Mouse (Mus musculus) stomach, postnatal 0 days (tissue): ENCODE measurements around the gene 4921517D22Rik. TPM values are rescaled to one million over a fixed set of nuclear protein-coding genes. Genes with fewer than 3 reads are reported as not detected.
"Not testable (repeated sequence)": the region's sequence is repeated elsewhere in the genome, so short reads cannot be mapped to it uniquely, and the experiment has no call there.

Source experiments
- ATAC-seq: fragments of 200-750 bp; cut with Nextera tagmentation; 2 replicates; pipeline ENCODE4 v1.8.0; 2017; ENCODE audit not compliant: low FRiP score, low TSS enrichment
- DNase-seq: peaks from one replicate; pipeline ENCODE4 v3.0.0-alpha.2; 2016; ENCODE audit warnings: low spot score
- H3K27ac ChIP-seq: fragments of 300-500 bp; sonication (generic); replicated peaks from 2 replicates; pipeline ENCODE4 v1.5.1; 2014; ENCODE audit warnings: mild to moderate bottlenecking, control low read depth
- H3K27me3 ChIP-seq: fragments of 300-500 bp; sonication (generic); 2 replicates; pipeline ENCODE4 v1.6.1; 2014; ENCODE audit warnings: low read length; ENCODE audit not compliant: control insufficient read depth, insufficient read depth
- H3K36me3 ChIP-seq: fragments of 300-500 bp; sonication (generic); 2 replicates; pipeline ENCODE4 v1.6.1; 2014; ENCODE audit warnings: low read length, mixed read lengths; ENCODE audit not compliant: control insufficient read depth, insufficient read depth
- H3K4me1 ChIP-seq: fragments of 300-500 bp; sonication (generic); replicated peaks from 2 replicates; pipeline ENCODE4 v1.6.1; 2014; ENCODE audit warnings: antibody characterized with exemption; ENCODE audit not compliant: control insufficient read depth, insufficient read depth
- H3K4me2 ChIP-seq: fragments of 300-500 bp; sonication (generic); replicated peaks from 2 replicates; pipeline ENCODE4 v1.6.1; 2014; ENCODE audit warnings: low read depth, mild to moderate bottlenecking, control low read depth, moderate library complexity
- H3K4me3 ChIP-seq: fragments of 300-500 bp; sonication (generic); 2 replicates; pipeline ENCODE4 v1.5.1; 2014; ENCODE audit warnings: low read depth, low read length, control low read depth
- H3K9ac ChIP-seq: fragments of 300-500 bp; sonication (generic); 2 replicates; pipeline ENCODE4 v1.6.1; 2014; ENCODE audit warnings: mild to moderate bottlenecking, low read length, control low read depth, mixed read lengths
- H3K9me3 ChIP-seq: fragments of 300-500 bp; sonication (generic); 2 replicates; pipeline ENCODE4 v1.6.1; 2016; ENCODE audit warnings: low read length; ENCODE audit not compliant: control insufficient read depth
- CTCF ChIP-seq: IDR thresholded peaks from 2 replicates; pipeline ENCODE4 v1.5.1; 2016; ENCODE audit warnings: antibody characterized with exemption, low read depth, mild to moderate bottlenecking, moderate library complexity
- EP300 ChIP-seq: optimal IDR thresholded peaks from 2 replicates; pipeline ENCODE3; 2016; ENCODE audit warnings: antibody characterized with exemption
- WGBS: fragments of 180-500 bp; shearing (Covaris S2); extraction: QIAGEN DNeasy Blood & Tissue Kit; methylation state at CpG from one replicate; pipeline ENCODE4 v1.1.7; 2014; 5-methylcytosine and 5-hydroxymethylcytosine counted together
- polyA plus RNA-seq: library from polyadenylated mRNA; unstranded; fragments of >200 nt; fragmentation: Nextera tagmentation; extraction: Ambion mirVana; gene quantifications from 2 replicates; pipeline ENCODE4 v1.2.1, GENCODE M21; 2015

The 4921517D22Rik gene
- polyA plus RNA-seq, 1 experiment from 2014 or later, result not detected

- Histone ChIP-seq H3K27ac (no peak overlapping the region), H3K4me1 (no peaks in the 10 kb centered on the region), H3K4me2 (no peak overlapping the region), H3K9me3 (no peaks in the 10 kb centered on the region), H3K27me3 (no peaks in the 10 kb centered on the region), H3K9ac (no peak overlapping the region), H3K4me3 (no peak overlapping the region), H3K36me3 (no peaks in the 10 kb centered on the region)
- TF ChIP-seq EP300, result no peak
- TF ChIP-seq CTCF, result no peak
- WGBS, result 37% methylated on average over 3 of the region's 3 CpGs
- DNase-seq, result no peak
- no peak for ATAC-seq
Observed at GRCm38 (mm10) chr13:59713710-59714109, 19.8 kb upstream of the 4921517D22Rik start.

GRCm38 (mm10) chr13:59711984-59712383 lies 18.1 kb upstream of the 4921517D22Rik start, which contains the start of gene Spata31d1b:
TSS of gene Spata31d1b (plus strand) at chr13:59712284.
- not testable (repeated sequence) for H3K4me2 ChIP-seq, H3K36me3 ChIP-seq, H3K9me3 ChIP-seq, H3K4me3 ChIP-seq, ATAC-seq, H3K9ac ChIP-seq, H3K27me3 ChIP-seq, DNase-seq, H3K27ac ChIP-seq, H3K4me1 ChIP-seq
- 55% methylated on average over 3 of the region's 3 CpGs for WGBS

- DNase-seq (no peak), ATAC-seq (0 out of 2 replicates have a peak, but pooled peaks have one; percentile 10)
- TF ChIP-seq EP300 (no peak), CTCF (no peak)
- no peaks in the 10 kb centered on the region for H3K9me3 ChIP-seq
- no peaks in the 10 kb centered on the region for H3K4me1 ChIP-seq
- H3K9ac ChIP-seq, result no peak within 1 kb of the TSS
- no peak within 1 kb of the TSS for H3K4me3 ChIP-seq
- 88% methylated on average over 15 of the region's 15 CpGs for WGBS
- H3K36me3 ChIP-seq, result no peaks in the 10 kb centered on the region
- H3K27ac ChIP-seq, result no peak within 1 kb of the TSS
- H3K27me3 ChIP-seq, result no peaks in the 10 kb centered on the region
- no peak within 1 kb of the TSS for H3K4me2 ChIP-seq
Observed at GRCm38 (mm10) chr13:59710230-59710629, 16.3 kb upstream of the 4921517D22Rik start, which contains the start of gene Spata31d1a. TSS of gene Spata31d1a (minus strand) at chr13:59710330.

GRCm38 (mm10) chr13:59704562-59704961 lies 10.7 kb upstream of the 4921517D22Rik start:
- no peak for ATAC-seq
- Histone ChIP-seq H3K36me3 (no peaks in the 10 kb centered on the region), H3K27ac (no peak overlapping the region), H3K9me3 (no peaks in the 10 kb centered on the region), H3K27me3 (no peaks in the 10 kb centered on the region), H3K9ac (no peak overlapping the region), H3K4me2 (no peak overlapping the region), H3K4me3 (no peak overlapping the region), H3K4me1 (no peaks in the 10 kb centered on the region)
- 54% methylated on average over 12 of the region's 12 CpGs for WGBS
- peak; percentile 46 for TF ChIP-seq CTCF
- no peak for TF ChIP-seq EP300
- DNase-seq, result no peak

GRCm38 (mm10) chr13:59703514-59703913 lies 9.6 kb upstream of the 4921517D22Rik start:
- Histone ChIP-seq H3K27ac (no peak overlapping the region), H3K9ac (no peak overlapping the region)
- no peak for TF ChIP-seq CTCF
- no peak for TF ChIP-seq EP300

GRCm38 (mm10) chr13:59700137-59700536 lies 6.2 kb upstream of the 4921517D22Rik start:
- H3K4me1 ChIP-seq, DNase-seq, H3K4me3 ChIP-seq, H3K27ac ChIP-seq, H3K27me3 ChIP-seq, H3K9me3 ChIP-seq, H3K9ac ChIP-seq, H3K4me2 ChIP-seq, H3K36me3 ChIP-seq: not testable (repeated sequence)
- WGBS, result 38% methylated on average over 1 of the region's 1 CpGs
- ATAC-seq, result 0 out of 2 replicates have a peak, but pooled peaks have one; percentile 34

More at GRCm38 (mm10) chr13:59703514-59703913, 9.6 kb upstream of the 4921517D22Rik start:
- DNase-seq, result no peak
- Histone ChIP-seq H3K27me3 (no peaks in the 10 kb centered on the region), H3K36me3 (no peaks in the 10 kb centered on the region), H3K4me1 (no peaks in the 10 kb centered on the region), H3K9me3 (no peaks in the 10 kb centered on the region), H3K4me2 (no peak overlapping the region), H3K4me3 (no peak overlapping the region)
- WGBS, result 86% methylated on average over 12 of the region's 12 CpGs
- ATAC-seq, result no peak
